Mouse (Mus musculus) neural tube, embryonic 14.5 days (tissue): ENCODE data around the gene Pitpnc1. TPM values are rescaled to one million over a fixed set of nuclear protein-coding genes. Genes with fewer than 3 reads are reported as not detected.

Source experiments
- ATAC-seq: fragments of 200-750 bp; cut with Nextera tagmentation; 2 replicates; pipeline ENCODE4 v1.8.0; 2017; ENCODE audit warnings: low read depth, mild to moderate bottlenecking, moderate TSS enrichment, moderate library complexity
- H3K27ac ChIP-seq: fragments of 300-500 bp; sonication (generic); 2 replicates; pipeline ENCODE4 v1.5.1; 2014; ENCODE audit warnings: low read depth, mild to moderate bottlenecking, control low read depth, low read length, moderate library complexity, mixed read lengths
- H3K27me3 ChIP-seq: fragments of 300-500 bp; sonication (generic); 2 replicates; pipeline ENCODE4 v1.6.1; 2014; ENCODE audit warnings: low read length; ENCODE audit not compliant: control insufficient read depth, insufficient read depth
- H3K36me3 ChIP-seq: fragments of 300-500 bp; sonication (generic); 2 replicates; pipeline ENCODE4 v1.6.1; 2014; ENCODE audit warnings: low read length, mixed read lengths; ENCODE audit not compliant: control insufficient read depth, insufficient read depth
- H3K4me1 ChIP-seq: fragments of 300-500 bp; sonication (generic); 2 replicates; pipeline ENCODE4 v1.6.1; 2014; ENCODE audit warnings: low read length; ENCODE audit not compliant: control insufficient read depth, insufficient read depth
- H3K4me2 ChIP-seq: fragments of 300-500 bp; sonication (generic); 2 replicates; pipeline ENCODE4 v1.6.1; 2014; ENCODE audit warnings: mild to moderate bottlenecking, low read depth, low read length, control low read depth
- H3K4me3 ChIP-seq: fragments of 300-500 bp; sonication (generic); 2 replicates; pipeline ENCODE4 v1.5.1; 2014; ENCODE audit warnings: low read depth, low read length, control low read depth, mixed read lengths
- H3K9ac ChIP-seq: fragments of 300-500 bp; sonication (generic); replicated peaks from 2 replicates; pipeline ENCODE4 v1.6.1; 2014; ENCODE audit warnings: low read depth, mild to moderate bottlenecking, control low read depth, low read length, mixed read lengths
- H3K9me3 ChIP-seq: fragments of 300-500 bp; sonication (generic); 2 replicates; pipeline ENCODE4 v1.6.1; 2016; ENCODE audit warnings: low read length; ENCODE audit not compliant: control insufficient read depth
- WGBS: fragments of 180-500 bp; shearing (Covaris S2); extraction: QIAGEN DNeasy Blood & Tissue Kit; methylation state at CpG from one replicate; pipeline ENCODE4 v1.1.7; 2014; 5-methylcytosine and 5-hydroxymethylcytosine counted together
- polyA plus RNA-seq: library from polyadenylated mRNA; unstranded; fragments of >200 nt; fragmentation: Nextera tagmentation; extraction: Ambion mirVana; gene quantifications from 2 replicates; pipeline ENCODE4 v1.2.1, GENCODE M21; 2014

Pitpnc1 gene
- polyA plus RNA-seq, 1 experiment from 2014 or later = 45.2 TPM

DNA sequence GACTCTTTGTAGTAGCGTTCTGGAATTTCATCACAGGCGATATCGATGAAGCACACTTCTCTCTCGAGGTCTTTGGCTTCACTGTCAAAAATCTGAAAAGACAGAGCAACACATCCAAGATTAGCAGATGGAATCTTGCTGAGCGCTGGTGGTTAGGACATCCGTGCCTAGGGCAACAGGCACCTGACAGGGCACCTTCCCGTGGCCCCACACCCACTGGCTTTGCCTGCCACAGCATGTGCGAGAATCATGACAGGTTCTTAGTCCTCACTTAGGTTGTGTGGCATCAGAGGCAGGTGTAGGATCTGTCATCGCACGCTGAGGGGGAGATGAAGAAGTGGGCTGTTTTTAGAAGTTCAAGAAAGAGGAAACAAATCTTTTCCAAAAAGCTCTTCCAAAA, 218.5 kb downstream of the Pitpnc1 start:
- 95% methylated on average over 10 of the region's 10 CpGs for WGBS
- no peaks in the 10 kb centered on the region for H3K36me3 ChIP-seq
- no peak for ATAC-seq

DNA sequence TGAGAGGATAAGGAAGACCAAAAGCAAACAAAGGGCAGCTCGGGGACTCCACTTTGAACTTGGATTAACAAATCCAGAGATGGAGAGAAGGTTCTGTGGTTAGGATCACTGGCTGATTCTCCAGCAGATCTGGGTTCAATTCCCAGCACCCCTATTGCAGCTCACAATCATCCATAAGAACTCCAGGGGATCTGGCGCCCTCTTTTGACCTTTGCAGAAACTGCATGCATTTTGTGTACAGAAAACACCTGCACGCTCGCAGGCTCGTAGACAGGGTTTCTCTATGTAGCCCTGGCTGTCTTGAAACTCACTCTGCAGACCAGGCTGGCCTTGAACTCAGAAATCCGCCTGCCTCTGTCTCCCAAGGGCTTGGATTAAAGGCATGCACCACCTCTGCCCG, 219.0 kb downstream of the Pitpnc1 start:
- H3K4me1 ChIP-seq = no peaks in the 10 kb centered on the region
- no peak overlapping the region for H3K27ac ChIP-seq
- no peak for ATAC-seq
- H3K4me3 ChIP-seq = no peak overlapping the region
- no peaks in the 10 kb centered on the region for H3K9me3 ChIP-seq
- no peak overlapping the region for H3K9ac ChIP-seq
- WGBS = 86% methylated on average over 7 of the region's 7 CpGs
- H3K36me3 ChIP-seq = no peaks in the 10 kb centered on the region
- H3K27me3 ChIP-seq = no peaks in the 10 kb centered on the region
- no peak overlapping the region for H3K4me2 ChIP-seq

More for the DNA sequence above, 218.5 kb downstream of the Pitpnc1 start:
- H3K4me1 ChIP-seq = no peaks in the 10 kb centered on the region
- H3K27me3 ChIP-seq = no peaks in the 10 kb centered on the region
- H3K4me3 ChIP-seq = no peak overlapping the region
- H3K27ac ChIP-seq = no peak overlapping the region
- no peak overlapping the region for H3K4me2 ChIP-seq
- no peaks in the 10 kb centered on the region for H3K9me3 ChIP-seq
- no peak overlapping the region for H3K9ac ChIP-seq

- no peak overlapping the region for H3K27ac ChIP-seq
These were observed 219.6 kb downstream of the Pitpnc1 start for GRCm38 (mm10) chr11:107250882-107251281.

GRCm38 (mm10) chr11:107248753-107249152, 221.7 kb downstream of the Pitpnc1 start:
- no peaks in the 10 kb centered on the region for H3K27me3 ChIP-seq
- no peaks in the 10 kb centered on the region for H3K9me3 ChIP-seq
- peak; percentile 46; the same call in 1 of the 2 replicates for ATAC-seq
- H3K27ac ChIP-seq = no peak overlapping the region
- no peaks in the 10 kb centered on the region for H3K4me1 ChIP-seq
- no peak overlapping the region for H3K4me2 ChIP-seq
- H3K36me3 ChIP-seq = no peaks in the 10 kb centered on the region
- H3K4me3 ChIP-seq = no peak overlapping the region
- no peak overlapping the region for H3K9ac ChIP-seq
- WGBS = 74% methylated on average over 7 of the region's 7 CpGs

More at GRCm38 (mm10) chr11:107250882-107251281, 219.6 kb downstream of the Pitpnc1 start:
- 92% methylated on average over 8 of the region's 8 CpGs for WGBS
- Histone ChIP-seq H3K9me3 (no peaks in the 10 kb centered on the region), H3K4me3 (no peak overlapping the region), H3K4me1 (no peaks in the 10 kb centered on the region), H3K9ac (no peak overlapping the region), H3K27me3 (no peaks in the 10 kb centered on the region), H3K36me3 (no peaks in the 10 kb centered on the region), H3K4me2 (no peak overlapping the region)
- no peak for ATAC-seq

DNA sequence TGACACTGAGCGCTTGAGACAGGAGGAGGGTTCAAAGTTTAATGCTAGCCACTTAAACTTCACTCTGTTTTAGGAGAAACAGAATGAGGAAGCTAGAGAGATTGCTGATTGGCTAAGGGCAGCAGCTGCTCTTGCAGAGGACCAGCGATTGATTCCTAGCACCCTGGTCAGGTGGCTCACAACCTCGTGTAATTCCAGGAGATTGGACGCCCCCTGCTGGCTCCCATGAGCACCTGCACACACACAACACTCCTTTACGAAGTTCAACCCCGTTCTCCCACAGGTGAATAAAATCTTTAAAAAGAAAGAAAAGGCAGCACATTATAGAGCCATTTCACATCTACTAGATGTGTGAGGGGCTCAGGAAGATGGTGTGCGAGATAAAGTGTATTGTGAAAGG, 224.8 kb downstream of the Pitpnc1 start:
- no peak for ATAC-seq
- 91% methylated on average over 7 of the region's 7 CpGs for WGBS
- no peak overlapping the region for H3K27ac ChIP-seq
- H3K4me2 ChIP-seq = no peak overlapping the region
- H3K36me3 ChIP-seq = no peaks in the 10 kb centered on the region
- no peak overlapping the region for H3K9ac ChIP-seq
- no peaks in the 10 kb centered on the region for H3K4me1 ChIP-seq
- H3K9me3 ChIP-seq = no peaks in the 10 kb centered on the region
- H3K27me3 ChIP-seq = no peaks in the 10 kb centered on the region
- no peak overlapping the region for H3K4me3 ChIP-seq

- WGBS = 72% methylated on average over 6 of the region's 6 CpGs
- no peak for ATAC-seq
- Histone ChIP-seq H3K4me1 (no peaks in the 10 kb centered on the region), H3K9ac (no peak overlapping the region), H3K9me3 (no peaks in the 10 kb centered on the region), H3K36me3 (no peaks in the 10 kb centered on the region), H3K4me2 (no peak overlapping the region), H3K27ac (no peak overlapping the region), H3K27me3 (no peaks in the 10 kb centered on the region), H3K4me3 (no peak overlapping the region)
These were observed 227.4 kb downstream of the Pitpnc1 start for GRCm38 (mm10) chr11:107243126-107243525.

DNA sequence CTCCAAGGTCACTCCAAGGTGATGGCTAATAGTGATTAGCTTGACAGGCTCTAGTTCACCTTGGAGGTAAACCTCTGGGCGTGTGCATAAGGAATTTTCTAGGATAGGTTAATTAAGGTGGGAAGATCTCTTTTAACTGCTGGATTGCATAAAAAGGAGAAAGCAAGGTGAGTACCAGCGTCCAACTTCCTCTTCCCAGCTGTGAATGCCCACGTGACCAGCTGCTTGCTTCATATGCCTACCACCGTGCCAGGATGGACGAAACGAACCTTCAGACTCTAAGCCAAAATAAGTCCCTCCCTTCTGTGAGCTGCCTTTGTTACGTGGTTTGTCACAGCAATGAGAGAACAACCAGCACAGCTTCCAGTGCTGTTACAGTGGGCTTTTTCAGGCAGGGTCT, 228.8 kb downstream of the Pitpnc1 start:
- no peaks in the 10 kb centered on the region for H3K36me3 ChIP-seq
- no peaks in the 10 kb centered on the region for H3K4me1 ChIP-seq
- H3K27ac ChIP-seq = no peak overlapping the region
- ATAC-seq = no peak
- no peak overlapping the region for H3K4me3 ChIP-seq
- H3K9ac ChIP-seq = no peak overlapping the region
- no peaks in the 10 kb centered on the region for H3K9me3 ChIP-seq
- H3K4me2 ChIP-seq = no peak overlapping the region
- H3K27me3 ChIP-seq = no peaks in the 10 kb centered on the region
- WGBS = 86% methylated on average over 7 of the region's 7 CpGs

DNA sequence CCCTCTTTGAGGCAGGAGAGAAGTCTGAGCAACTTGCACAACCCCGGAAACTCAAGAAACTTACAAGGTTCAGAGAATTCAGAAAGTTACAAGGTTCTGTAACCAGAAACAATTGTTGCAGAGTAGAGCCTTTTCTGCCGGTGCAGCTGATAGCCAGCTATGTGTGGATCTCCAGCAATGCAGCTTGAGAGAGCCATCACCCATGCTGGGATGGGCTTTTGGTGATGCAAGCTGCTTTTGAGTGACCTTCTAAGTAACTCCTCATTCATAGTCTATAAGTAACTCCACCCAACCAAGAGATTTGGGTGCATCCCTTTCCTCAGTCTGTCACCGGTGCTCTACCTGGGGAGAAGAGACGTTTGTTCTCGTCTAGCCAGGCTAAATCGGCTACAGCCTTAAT, 232.0 kb downstream of the Pitpnc1 start:
- no peak overlapping the region for H3K4me2 ChIP-seq
- no peak overlapping the region for H3K4me3 ChIP-seq
- WGBS = 95% methylated on average over 6 of the region's 6 CpGs
- H3K9me3 ChIP-seq = no peaks in the 10 kb centered on the region
- H3K27ac ChIP-seq = no peak overlapping the region
- H3K4me1 ChIP-seq = no peaks in the 10 kb centered on the region
- no peak overlapping the region for H3K9ac ChIP-seq
- no peaks in the 10 kb centered on the region for H3K27me3 ChIP-seq
- ATAC-seq = no peak
- H3K36me3 ChIP-seq = no peaks in the 10 kb centered on the region

- Histone ChIP-seq H3K4me1 (no peaks in the 10 kb centered on the region), H3K9ac (no peak overlapping the region), H3K9me3 (no peaks in the 10 kb centered on the region), H3K36me3 (no peaks in the 10 kb centered on the region), H3K27me3 (no peaks in the 10 kb centered on the region), H3K27ac (no peak overlapping the region), H3K4me2 (no peak overlapping the region), H3K4me3 (no peak overlapping the region)
- no peak for ATAC-seq
- WGBS = 95% methylated on average over 4 of the region's 4 CpGs
These were observed 233.0 kb downstream of the Pitpnc1 start for GRCm38 (mm10) chr11:107237532-107237931.
